Mouse (Mus musculus): Measurements from ENCODE around the gene Dhx32. TPM values are rescaled to one million over a fixed set of nuclear protein-coding genes. Genes with fewer than 3 reads are reported as not detected.
A peak's percentile ranks its signal among the peaks of the same experiment; 100 is the strongest.

The Dhx32 gene
- total and polyA plus RNA-seq, 3 experiments: 27.7 to 47.4 (median 41.5) TPM

GRCm38 (mm10) chr7:133683626-133684025 lies 98.9 kb downstream of the Dhx32 start:
- no peaks in the 10 kb centered on the region for H3K79me2 ChIP-seq (replicated peaks; ENCODE audit: control insufficient read depth, insufficient read depth, low read length)
- TF ChIP-seq CTCF (IDR thresholded peaks at IDR 0.05) (no peak), EP300 (IDR thresholded peaks at IDR 0.05; ENCODE audit: insufficient read depth, low read depth, low read length) (no peak), POLR2A (IDR thresholded peaks at IDR 0.05; ENCODE audit: insufficient read depth, low read depth, low read length) (no peak)
- H3K9ac ChIP-seq (ENCODE audit: low read depth, low read length): no peak overlapping the region
- H3K27ac ChIP-seq: no peak overlapping the region
- intact Hi-C loops (cut with DNase I): no loop called here
- H3K4me3 ChIP-seq: no peak overlapping the region
- peaks cover 1% of the 10 kb centered on the region; the same call in 1 of the 2 replicates for H3K4me1 ChIP-seq (ENCODE audit: control insufficient read depth, insufficient read depth, low read length)
- no peaks in the 10 kb centered on the region for H3K36me3 ChIP-seq (ENCODE audit: control insufficient read depth, insufficient read depth, low read length)
- no peaks in the 10 kb centered on the region for H3K27me3 ChIP-seq (ENCODE audit: control insufficient read depth, insufficient read depth, low read length)
- WGBS: 82% methylated on average over 5 of the region's 5 CpGs
- no peak for DNase-seq

- Histone ChIP-seq H3K27me3 (ENCODE audit: control insufficient read depth, insufficient read depth, low read length) (no peaks in the 10 kb centered on the region), H3K4me3 (no peak within 1 kb of the TSS), H3K9ac (ENCODE audit: low read depth, low read length) (no peak within 1 kb of the TSS), H3K36me3 (ENCODE audit: control insufficient read depth, insufficient read depth, low read length) (no peaks in the 10 kb centered on the region), H3K27ac (no peak within 1 kb of the TSS), H3K4me1 (ENCODE audit: control insufficient read depth, insufficient read depth, low read length) (peaks cover 1% of the 10 kb centered on the region; the same call in 1 of the 2 replicates), H3K79me2 (replicated peaks; ENCODE audit: control insufficient read depth, insufficient read depth, low read length) (no peaks in the 10 kb centered on the region)
- TF ChIP-seq POLR2A (IDR thresholded peaks at IDR 0.05; ENCODE audit: insufficient read depth, low read depth, low read length): no peak
- no peak for TF ChIP-seq CTCF (IDR thresholded peaks at IDR 0.05)
- no peak for TF ChIP-seq EP300 (IDR thresholded peaks at IDR 0.05; ENCODE audit: insufficient read depth, low read depth, low read length)
- intact Hi-C loops (cut with DNase I): no loop called here
- WGBS: 76% methylated on average over 3 of the region's 3 CpGs
- DNase-seq: no peak
Observed at GRCm38 (mm10) chr7:133679961-133680360, 102.6 kb downstream of the Dhx32 start, which contains the start of gene Mmp21. Gene Mmp21, minus strand, starts transcription at chr7:133680061.

- DNase-seq: no peak
- no peak overlapping the region for H3K27ac ChIP-seq
- WGBS: 48% methylated on average over 4 of the region's 4 CpGs
- H3K36me3 ChIP-seq (ENCODE audit: control insufficient read depth, insufficient read depth, low read length): no peaks in the 10 kb centered on the region
- no peaks in the 10 kb centered on the region for H3K27me3 ChIP-seq (ENCODE audit: control insufficient read depth, insufficient read depth, low read length)
- H3K4me3 ChIP-seq: no peak overlapping the region
- intact Hi-C loops (cut with DNase I): no loop called here
- no peak overlapping the region for H3K9ac ChIP-seq (ENCODE audit: low read depth, low read length)
- TF ChIP-seq EP300 (IDR thresholded peaks at IDR 0.05; ENCODE audit: insufficient read depth, low read depth, low read length): no peak
- no peak for TF ChIP-seq CTCF (IDR thresholded peaks at IDR 0.05)
- no peak for TF ChIP-seq POLR2A (IDR thresholded peaks at IDR 0.05; ENCODE audit: insufficient read depth, low read depth, low read length)
- H3K4me1 ChIP-seq (ENCODE audit: control insufficient read depth, insufficient read depth, low read length): peaks cover 1% of the 10 kb centered on the region; the same call in 1 of the 2 replicates
- H3K79me2 ChIP-seq (replicated peaks; ENCODE audit: control insufficient read depth, insufficient read depth, low read length): no peaks in the 10 kb centered on the region
Observed at GRCm38 (mm10) chr7:133679439-133679838, 103.1 kb downstream of the Dhx32 start.

- no peak overlapping the region for H3K9ac ChIP-seq (ENCODE audit: low read depth, low read length)
- no peak overlapping the region for H3K27ac ChIP-seq
- intact Hi-C loops (cut with DNase I): no loop called here
- TF ChIP-seq POLR2A (IDR thresholded peaks at IDR 0.05; ENCODE audit: insufficient read depth, low read depth, low read length): no peak
- no peak for TF ChIP-seq EP300 (IDR thresholded peaks at IDR 0.05; ENCODE audit: insufficient read depth, low read depth, low read length)
- no peak for TF ChIP-seq CTCF (IDR thresholded peaks at IDR 0.05)
- no peaks in the 10 kb centered on the region for H3K27me3 ChIP-seq (ENCODE audit: control insufficient read depth, insufficient read depth, low read length)
- no peaks in the 10 kb centered on the region for H3K79me2 ChIP-seq (replicated peaks; ENCODE audit: control insufficient read depth, insufficient read depth, low read length)
- H3K36me3 ChIP-seq (ENCODE audit: control insufficient read depth, insufficient read depth, low read length): no peaks in the 10 kb centered on the region
- DNase-seq: no peak
- H3K4me1 ChIP-seq (ENCODE audit: control insufficient read depth, insufficient read depth, low read length): peaks cover 1% of the 10 kb centered on the region; the same call in 1 of the 2 replicates
- no peak overlapping the region for H3K4me3 ChIP-seq
- 90% methylated on average over 8 of the region's 8 CpGs for WGBS
Observed at GRCm38 (mm10) chr7:133678716-133679115, 103.8 kb downstream of the Dhx32 start.

- no peak for DNase-seq
- intact Hi-C loops (cut with DNase I): no loop called here
- no peak for TF ChIP-seq EP300 (IDR thresholded peaks at IDR 0.05; ENCODE audit: insufficient read depth, low read depth, low read length)
- no peak for TF ChIP-seq POLR2A (IDR thresholded peaks at IDR 0.05; ENCODE audit: insufficient read depth, low read depth, low read length)
- TF ChIP-seq CTCF (IDR thresholded peaks at IDR 0.05): peak; percentile 31
- 68% methylated on average over 9 of the region's 9 CpGs for WGBS
- Histone ChIP-seq H3K27ac (no peak overlapping the region), H3K79me2 (replicated peaks; ENCODE audit: control insufficient read depth, insufficient read depth, low read length) (no peaks in the 10 kb centered on the region), H3K4me3 (no peak overlapping the region), H3K4me1 (ENCODE audit: control insufficient read depth, insufficient read depth, low read length) (peaks cover 1% of the 10 kb centered on the region; the same call in 1 of the 2 replicates), H3K9ac (ENCODE audit: low read depth, low read length) (no peak overlapping the region), H3K27me3 (ENCODE audit: control insufficient read depth, insufficient read depth, low read length) (no peaks in the 10 kb centered on the region), H3K36me3 (ENCODE audit: control insufficient read depth, insufficient read depth, low read length) (no peaks in the 10 kb centered on the region)
Observed at GRCm38 (mm10) chr7:133676002-133676401, 106.5 kb downstream of the Dhx32 start.

Other genes with a start within 250 kb of the Dhx32 start
- not detected for gene Tex36, start 180.6 kb downstream of the Dhx32 start, total RNA-seq (2021)
- gene Tex36, start 180.6 kb downstream of the Dhx32 start, polyA plus RNA-seq (2012; rRNA removed): not detected in 2 replicates
- gene Edrf1, start 145.2 kb downstream of the Dhx32 start, total RNA-seq (2021): 10 to 100 TPM; 10.9 to 11.9 TPM
- 5.4 and 9.7 TPM in 2 replicates for gene Edrf1, start 145.2 kb downstream of the Dhx32 start, polyA plus RNA-seq (2012; rRNA removed)
- gene Mmp21, start 102.7 kb downstream of the Dhx32 start, total RNA-seq (2021): not detected
- gene Mmp21, start 102.7 kb downstream of the Dhx32 start, polyA plus RNA-seq (2012; rRNA removed): not detected in 2 replicates
- gene Bccip, start 73.4 kb downstream of the Dhx32 start, total RNA-seq (2021): 10 to 100 TPM; 53.5 to 55.7 TPM
- 29.4 and 49.1 TPM in 2 replicates for gene Bccip, start 73.4 kb downstream of the Dhx32 start, polyA plus RNA-seq (2012; rRNA removed)
- 10 to 100 TPM; 20.1 to 22.9 TPM for gene Uros, start 72.7 kb downstream of the Dhx32 start, total RNA-seq (2021)
- gene Uros, start 72.7 kb downstream of the Dhx32 start, polyA plus RNA-seq (2012; rRNA removed): 22.3 and 36.4 TPM in 2 replicates
- gene Fank1, start 5.9 kb downstream of the Dhx32 start, total RNA-seq (2021): not detected
- gene Fank1, start 5.9 kb downstream of the Dhx32 start, polyA plus RNA-seq (2012; rRNA removed): 0.10 and 0.32 TPM in 2 replicates